Mouse (Mus musculus) liver, embryonic 13.5 days (tissue): ENCODE data around the gene Umps. TPM values are rescaled to one million over a fixed set of nuclear protein-coding genes. Genes with fewer than 3 reads are reported as not detected.
A peak's percentile ranks its signal among the peaks of the same experiment; 100 is the strongest.

Source experiments
- ATAC-seq: fragments of 200-750 bp; cut with Nextera tagmentation; 2 replicates; pipeline ENCODE4 v1.8.0; 2017; ENCODE audit warnings: low read depth, mild to moderate bottlenecking, moderate number of reproducible peaks, moderate library complexity
- DNase-seq: peaks from one replicate; pipeline ENCODE4 v3.0.0; 2022
- H3K27ac ChIP-seq: fragments of 300-500 bp; sonication (generic); 2 replicates; pipeline ENCODE4 v1.5.1; 2015; ENCODE audit warnings: moderate library complexity, mild to moderate bottlenecking, inconsistent platforms
- H3K27me3 ChIP-seq: fragments of 300-500 bp; sonication (generic); 2 replicates; pipeline ENCODE4 v1.6.1; 2015; ENCODE audit warnings: mild to moderate bottlenecking, inconsistent platforms
- H3K36me3 ChIP-seq: fragments of 300-500 bp; sonication (generic); 2 replicates; pipeline ENCODE4 v1.6.1; 2015; ENCODE audit warnings: mild to moderate bottlenecking, inconsistent platforms
- H3K4me1 ChIP-seq: fragments of 300-500 bp; sonication (generic); replicated peaks from 2 replicates; pipeline ENCODE4 v1.6.1; 2015; ENCODE audit warnings: inconsistent platforms
- H3K4me2 ChIP-seq: fragments of 300-500 bp; sonication (generic); 2 replicates; pipeline ENCODE4 v1.6.1; 2015; ENCODE audit warnings: inconsistent platforms, mild to moderate bottlenecking, moderate library complexity
- H3K4me3 ChIP-seq: fragments of 300-500 bp; sonication (generic); replicated peaks from 2 replicates; pipeline ENCODE4 v1.5.1; 2015; ENCODE audit warnings: mild to moderate bottlenecking, inconsistent platforms
- H3K9ac ChIP-seq: fragments of 300-500 bp; sonication (generic); 2 replicates; pipeline ENCODE4 v1.6.1; 2015; ENCODE audit warnings: mild to moderate bottlenecking, inconsistent platforms
- H3K9me3 ChIP-seq: fragments of 300-500 bp; sonication (generic); replicated peaks from 2 replicates; pipeline ENCODE4 v1.6.1; 2016; ENCODE audit warnings: inconsistent platforms
- WGBS: fragments of 180-500 bp; shearing (Covaris S2); methylation state at CpG from one replicate; pipeline ENCODE4 v1.1.7; 2015; ENCODE audit not compliant: insufficient replicate concordance; 5-methylcytosine and 5-hydroxymethylcytosine counted together
- polyA plus RNA-seq: library from polyadenylated mRNA; unstranded; fragments of >200 nt; fragmentation: Nextera tagmentation; extraction: Ambion mirVana; gene quantifications from 2 replicates; pipeline ENCODE4 v1.2.1, GENCODE M21; 2015

Umps gene
- polyA plus RNA-seq, 1 experiment from 2014 or later: 51.1 TPM

- Histone ChIP-seq H3K9me3 (no peaks in the 10 kb centered on the region), H3K9ac (no peak overlapping the region), H3K27ac (no peak overlapping the region), H3K36me3 (no peaks in the 10 kb centered on the region), H3K27me3 (peaks cover 3% of the 10 kb centered on the region; the same call in 1 of the 2 replicates), H3K4me1 (0 out of 2 replicates have a peak, but pooled peaks cover 2% of the 10 kb centered on the region), H3K4me2 (no peak overlapping the region), H3K4me3 (no peak overlapping the region)
- 53% methylated on average over 3 of the region's 3 CpGs for WGBS
- DNase-seq (no peak), ATAC-seq (no peak)
Measured at GRCm38 (mm10) chr16:33995496-33995895, 28.7 kb upstream of the Umps start.

DNA sequence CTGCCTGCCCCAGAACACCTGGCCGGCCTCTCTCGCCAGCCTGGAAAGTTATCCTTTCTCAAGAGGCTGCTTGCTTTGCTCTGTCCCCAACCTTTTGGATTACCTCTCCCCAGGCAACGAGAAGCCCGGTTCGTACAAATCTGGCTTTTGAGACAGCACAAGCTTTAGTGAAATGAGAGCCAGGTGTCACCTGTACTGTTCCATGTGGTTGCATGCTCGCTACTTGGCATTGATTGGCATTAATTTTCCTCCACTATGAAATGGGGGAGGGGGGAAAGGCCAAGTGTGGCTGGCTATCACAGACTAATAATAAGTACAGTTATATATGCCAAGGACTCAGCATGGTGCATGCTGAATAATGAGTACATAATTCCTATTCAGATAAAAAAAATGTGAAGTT, 27.5 kb upstream of the Umps start:
- Histone ChIP-seq H3K27me3 (peaks cover 3% of the 10 kb centered on the region; the same call in 1 of the 2 replicates), H3K9ac (no peak overlapping the region), H3K4me2 (no peak overlapping the region), H3K27ac (no peak overlapping the region), H3K4me1 (0 out of 2 replicates have a peak, but pooled peaks cover 2% of the 10 kb centered on the region), H3K36me3 (no peaks in the 10 kb centered on the region), H3K4me3 (no peak overlapping the region), H3K9me3 (no peaks in the 10 kb centered on the region)
- DNase-seq: no peak
- 79% methylated on average over 6 of the region's 6 CpGs for WGBS
- no peak for ATAC-seq

DNA sequence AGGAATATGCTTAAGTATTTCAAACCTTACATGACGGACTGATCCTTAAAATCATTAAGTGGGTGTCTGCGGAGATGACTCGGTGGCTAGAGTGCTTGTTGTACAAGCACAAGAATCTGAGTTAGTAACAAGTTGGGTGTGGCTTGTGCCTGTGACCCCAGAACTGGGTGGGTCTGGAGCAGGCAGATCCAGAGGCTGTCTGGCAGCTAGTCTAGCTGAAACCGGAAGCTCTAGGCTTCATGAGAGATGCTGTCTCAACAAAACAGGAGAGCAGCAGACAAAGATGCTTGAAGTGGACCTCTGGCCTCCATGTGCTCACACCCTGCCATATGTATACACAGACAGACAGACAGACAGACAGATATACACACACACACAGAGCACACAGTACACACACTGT, 23.9 kb upstream of the Umps start:
- no peak overlapping the region for H3K27ac ChIP-seq
- H3K36me3 ChIP-seq: no peaks in the 10 kb centered on the region
- H3K9ac ChIP-seq: no peak overlapping the region
- H3K9me3 ChIP-seq: no peaks in the 10 kb centered on the region
- H3K4me2 ChIP-seq: no peak overlapping the region
- WGBS: 66% methylated on average over 4 of the region's 4 CpGs
- ATAC-seq: no peak
- no peak for DNase-seq
- no peak overlapping the region for H3K4me3 ChIP-seq
- H3K27me3 ChIP-seq: no peaks in the 10 kb centered on the region
- no peaks in the 10 kb centered on the region for H3K4me1 ChIP-seq

GRCm38 (mm10) chr16:33989106-33989505, 22.3 kb upstream of the Umps start:
- Histone ChIP-seq H3K27ac (no peak overlapping the region), H3K9me3 (no peaks in the 10 kb centered on the region), H3K9ac (no peak overlapping the region), H3K27me3 (no peaks in the 10 kb centered on the region), H3K4me1 (no peaks in the 10 kb centered on the region), H3K4me3 (no peak overlapping the region), H3K4me2 (no peak overlapping the region), H3K36me3 (no peaks in the 10 kb centered on the region)
- DNase-seq (no peak), ATAC-seq (no peak)
- 78% methylated on average over 1 of the region's 1 CpGs for WGBS

DNA sequence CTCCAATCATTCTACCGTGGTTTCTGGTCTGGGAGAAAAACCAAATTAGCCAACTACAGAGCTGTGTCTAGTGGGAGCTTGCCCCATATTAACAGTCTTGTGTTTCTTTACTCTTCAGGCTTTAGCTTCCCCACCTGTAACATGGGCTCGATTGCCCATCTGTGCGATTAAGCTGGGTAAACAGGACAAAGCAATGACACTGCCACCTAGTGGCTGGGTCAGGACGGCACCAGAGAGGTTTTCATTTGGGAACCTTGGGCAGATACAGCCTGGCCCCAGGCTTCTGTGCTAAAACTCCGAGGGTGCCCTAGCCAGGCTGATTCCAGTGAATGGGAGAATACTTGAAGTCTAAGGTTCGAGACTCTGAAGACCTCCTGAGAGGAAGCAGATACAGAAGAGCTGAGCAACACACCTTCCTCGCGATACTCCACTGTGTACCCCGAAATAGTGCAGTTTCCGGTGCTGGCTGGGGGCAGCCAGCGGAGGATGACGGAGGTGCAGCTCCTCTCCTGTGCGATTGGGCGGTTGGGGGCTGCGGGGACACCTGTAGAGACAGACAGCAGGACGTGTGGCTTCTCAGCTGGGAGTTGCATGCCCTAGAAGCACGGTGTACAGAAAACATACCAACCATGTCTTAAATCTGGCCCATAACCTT, 21.6 kb upstream of the Umps start:
- H3K4me2 ChIP-seq: no peak overlapping the region

GRCm38 (mm10) chr16:33986993-33987392, 20.2 kb upstream of the Umps start:
- 65% methylated on average over 7 of the region's 7 CpGs for WGBS
- H3K9ac ChIP-seq: no peak overlapping the region
- H3K4me2 ChIP-seq: no peak overlapping the region
- H3K4me3 ChIP-seq: no peak overlapping the region
- DNase-seq (no peak), ATAC-seq (no peak)
- H3K27me3 ChIP-seq: no peaks in the 10 kb centered on the region
- no peak overlapping the region for H3K27ac ChIP-seq
- H3K4me1 ChIP-seq: no peaks in the 10 kb centered on the region
- H3K9me3 ChIP-seq: no peaks in the 10 kb centered on the region
- no peaks in the 10 kb centered on the region for H3K36me3 ChIP-seq

More for the DNA sequence above, 21.6 kb upstream of the Umps start:
- DNase-seq (peak; percentile 28), ATAC-seq (no peak)
- 44% methylated on average over 17 of the region's 17 CpGs for WGBS
- Histone ChIP-seq H3K4me3 (no peak overlapping the region), H3K27ac (no peak overlapping the region), H3K36me3 (no peaks in the 10 kb centered on the region), H3K9ac (no peak overlapping the region), H3K9me3 (no peaks in the 10 kb centered on the region), H3K4me1 (no peaks in the 10 kb centered on the region), H3K27me3 (no peaks in the 10 kb centered on the region)

DNA sequence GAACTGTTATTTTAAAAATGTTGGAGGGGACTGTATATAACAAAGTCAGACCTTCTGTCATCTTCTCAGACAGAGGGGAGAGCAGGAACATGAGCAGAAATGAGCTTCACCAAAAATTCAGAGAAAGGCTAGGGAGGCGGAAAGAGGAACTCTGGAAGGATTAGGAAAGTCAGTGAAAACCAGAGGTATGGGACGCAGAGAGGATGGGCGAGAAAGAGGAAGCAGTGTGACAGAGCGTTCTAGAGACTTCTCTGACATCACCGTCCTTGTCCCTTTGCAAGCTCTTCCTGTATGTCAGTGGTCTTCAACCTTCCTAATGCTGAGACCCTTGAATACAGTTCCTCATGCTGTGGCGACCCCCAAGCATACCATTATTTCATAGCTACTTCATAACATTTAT, 18.5 kb upstream of the Umps start:
- H3K36me3 ChIP-seq: no peaks in the 10 kb centered on the region
- no peak overlapping the region for H3K4me3 ChIP-seq
- H3K4me2 ChIP-seq: no peak overlapping the region
- H3K27me3 ChIP-seq: no peaks in the 10 kb centered on the region
- H3K27ac ChIP-seq: no peak overlapping the region
- 13% methylated on average over 6 of the region's 6 CpGs for WGBS
- H3K9ac ChIP-seq: no peak overlapping the region
- H3K9me3 ChIP-seq: no peaks in the 10 kb centered on the region
- DNase-seq: no peak
- ATAC-seq: no peak
- H3K4me1 ChIP-seq: no peaks in the 10 kb centered on the region

- no peaks in the 10 kb centered on the region for H3K27me3 ChIP-seq
- H3K4me2 ChIP-seq: no peak overlapping the region
- no peaks in the 10 kb centered on the region for H3K36me3 ChIP-seq
- H3K27ac ChIP-seq: no peak overlapping the region
- H3K9me3 ChIP-seq: no peaks in the 10 kb centered on the region
- no peak overlapping the region for H3K9ac ChIP-seq
- no peaks in the 10 kb centered on the region for H3K4me1 ChIP-seq
- H3K4me3 ChIP-seq: no peak overlapping the region
- no peak for DNase-seq
- 85% methylated on average over 6 of the region's 6 CpGs for WGBS
- no peak for ATAC-seq
Measured at GRCm38 (mm10) chr16:33983712-33984111, 16.9 kb upstream of the Umps start.

- WGBS: 60% methylated on average over 2 of the region's 2 CpGs
- Histone ChIP-seq H3K27ac (no peak overlapping the region), H3K4me3 (no peak overlapping the region), H3K4me2 (no peak overlapping the region), H3K4me1 (no peaks in the 10 kb centered on the region), H3K9me3 (no peaks in the 10 kb centered on the region; the same call in 1 of the 2 replicates), H3K36me3 (no peaks in the 10 kb centered on the region), H3K27me3 (no peaks in the 10 kb centered on the region), H3K9ac (no peak overlapping the region)
- ATAC-seq (no peak), DNase-seq (no peak)
Measured at GRCm38 (mm10) chr16:33979855-33980254, 13.0 kb upstream of the Umps start.

DNA sequence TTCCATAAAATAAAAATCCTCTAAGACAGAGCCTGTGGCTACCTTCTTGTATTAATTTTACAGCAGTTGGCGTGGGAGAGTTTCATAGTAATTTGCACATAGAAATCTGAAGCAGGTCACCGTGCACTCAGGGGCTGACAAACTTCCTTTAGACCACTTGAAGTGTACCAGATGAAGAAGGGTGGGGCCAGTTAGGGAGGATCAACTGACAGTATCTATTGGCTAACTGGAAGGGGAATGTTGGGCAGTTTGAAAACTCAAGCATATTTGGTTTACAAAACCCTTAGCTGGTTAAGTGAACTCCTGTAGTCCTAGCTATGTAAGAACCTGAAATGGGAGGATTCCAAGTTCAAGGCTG, 424 bp upstream of the Umps start:
- DNase-seq (peak; percentile 21), ATAC-seq (peak; percentile 74)
- Histone ChIP-seq H3K9me3 (no peaks in the 10 kb centered on the region), H3K27ac (peak overlapping the region; percentile 51), H3K4me1 (peaks cover 35% of the 10 kb centered on the region), H3K27me3 (no peaks in the 10 kb centered on the region), H3K4me3 (peak overlapping the region; percentile 70), H3K36me3 (peaks cover 17% of the 10 kb centered on the region), H3K9ac (peak overlapping the region; percentile 80), H3K4me2 (peak overlapping the region; percentile 81)
- 19% methylated on average over 2 of the region's 2 CpGs for WGBS

DNA sequence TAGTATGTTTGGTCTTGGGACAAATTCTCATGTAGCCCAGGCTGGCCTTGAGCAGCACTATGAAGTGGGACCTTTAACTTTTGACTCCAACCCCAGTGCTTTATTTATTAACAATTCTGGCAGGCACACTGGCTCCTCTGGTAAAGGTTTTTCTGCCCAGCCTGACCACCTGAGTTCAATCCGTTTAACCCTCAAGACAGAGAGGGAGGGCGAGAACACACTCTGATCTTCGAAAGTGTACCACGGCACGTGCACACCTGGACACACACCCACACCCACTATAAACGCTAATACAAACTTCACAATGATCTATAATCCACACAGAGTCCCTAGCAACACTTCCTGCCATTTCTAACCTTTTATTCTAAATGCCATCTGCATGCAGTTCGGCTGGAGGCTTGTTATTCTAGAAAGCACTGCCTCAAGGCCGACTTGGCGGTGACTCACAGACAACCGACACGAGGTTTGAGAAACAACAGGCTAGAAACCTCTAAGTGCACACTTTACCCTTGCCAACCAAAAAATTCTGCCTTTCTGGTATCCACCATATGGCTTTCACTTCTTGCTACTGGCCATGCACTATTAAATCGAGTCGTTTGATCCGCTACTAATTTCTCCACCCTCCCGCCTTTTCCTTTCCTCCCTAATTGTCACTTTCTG, 830 bp downstream of the Umps start:
- ATAC-seq: 0 out of 2 replicates have a peak, but pooled peaks have one; percentile 5
- WGBS: 4% methylated on average over 15 of the region's 15 CpGs
- Histone ChIP-seq H3K27ac (peak overlapping the region; percentile 51), H3K4me3 (peak overlapping the region; percentile 70), H3K9me3 (no peaks in the 10 kb centered on the region), H3K4me2 (peak overlapping the region; percentile 81), H3K27me3 (no peaks in the 10 kb centered on the region), H3K4me1 (peaks cover 38% of the 10 kb centered on the region), H3K36me3 (peaks cover 29% of the 10 kb centered on the region), H3K9ac (peak overlapping the region; percentile 80)
- DNase-seq: no peak

DNA sequence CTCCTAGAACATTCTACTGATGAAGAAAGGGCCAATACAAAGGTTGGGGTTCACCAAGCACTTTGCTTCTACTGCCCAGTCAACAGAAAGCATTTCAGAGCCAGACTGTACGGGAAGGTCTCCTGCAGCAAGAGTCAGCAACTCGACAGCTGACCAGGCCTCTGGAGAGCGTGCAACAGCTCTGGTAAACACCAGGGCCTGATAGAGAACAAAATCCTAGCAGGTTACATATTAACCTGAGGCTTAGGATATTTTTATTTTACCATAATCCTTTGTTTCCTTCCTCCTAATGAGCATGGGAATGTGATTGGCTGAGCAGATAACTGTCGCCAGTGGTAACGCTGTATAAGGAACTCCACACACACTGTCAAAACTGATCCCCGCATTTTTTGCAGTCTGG, 3.3 kb downstream of the Umps start:
- WGBS: 79% methylated on average over 6 of the region's 6 CpGs
- H3K9me3 ChIP-seq: no peaks in the 10 kb centered on the region
- H3K27ac ChIP-seq: no peak overlapping the region
- peaks cover 54% of the 10 kb centered on the region for H3K36me3 ChIP-seq
- H3K4me2 ChIP-seq: no peak overlapping the region
- DNase-seq (no peak), ATAC-seq (no peak)
- peaks cover 43% of the 10 kb centered on the region for H3K4me1 ChIP-seq
- no peak overlapping the region for H3K9ac ChIP-seq
- H3K4me3 ChIP-seq: no peak overlapping the region
- H3K27me3 ChIP-seq: no peaks in the 10 kb centered on the region
